Mouse (Mus musculus): ENCODE data around the gene Cars2. TPM values are rescaled to one million over a fixed set of nuclear protein-coding genes. Genes with fewer than 3 reads are reported as not detected.
"Not testable (repeated sequence)": the region's sequence is repeated elsewhere in the genome, so short reads cannot be mapped to it uniquely, and the experiment has no call there.

Cars2 gene
- polyA plus RNA-seq, 1 experiment from 2014 or later: 21.6 TPM

DNA sequence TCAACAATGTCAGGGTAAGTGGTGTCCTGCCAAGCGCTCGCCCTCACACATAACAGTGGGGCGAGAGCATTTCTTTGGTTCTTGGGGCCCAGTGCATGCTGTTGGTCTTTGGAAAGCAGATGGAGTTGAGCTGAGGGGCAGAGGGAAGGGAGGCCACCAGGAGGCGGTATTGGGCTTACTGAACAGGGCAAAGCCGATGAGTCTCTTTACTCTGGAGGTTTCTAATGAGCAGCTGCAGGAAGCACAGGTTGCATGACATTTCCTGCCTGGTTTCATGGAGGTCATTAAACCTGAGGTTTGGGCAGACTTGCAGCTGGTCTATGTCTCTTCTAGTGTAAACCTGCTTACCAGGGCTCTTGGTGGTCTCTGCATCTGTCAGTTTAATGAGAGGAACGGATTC is 43.8 kb downstream of the Cars2 start:
- no peak overlapping the region for H3K4me3 ChIP-seq
- no peaks in the 10 kb centered on the region for H3K27me3 ChIP-seq
- ATAC-seq (ENCODE audit: insufficient number of reproducible peaks, insufficient read depth, low FRiP score, low TSS enrichment): no peak
- H3K9ac ChIP-seq: no peak overlapping the region
- H3K36me3 ChIP-seq: peaks cover 84% of the 10 kb centered on the region
- no peak overlapping the region for H3K27ac ChIP-seq
- 71% methylated on average over 6 of the region's 6 CpGs for WGBS
- 0 out of 2 replicates have a peak, but pooled peaks cover 5% of the 10 kb centered on the region for H3K4me1 ChIP-seq
- H3K9me3 ChIP-seq: no peaks in the 10 kb centered on the region
- H3K4me2 ChIP-seq (replicated peaks): no peak overlapping the region

DNA sequence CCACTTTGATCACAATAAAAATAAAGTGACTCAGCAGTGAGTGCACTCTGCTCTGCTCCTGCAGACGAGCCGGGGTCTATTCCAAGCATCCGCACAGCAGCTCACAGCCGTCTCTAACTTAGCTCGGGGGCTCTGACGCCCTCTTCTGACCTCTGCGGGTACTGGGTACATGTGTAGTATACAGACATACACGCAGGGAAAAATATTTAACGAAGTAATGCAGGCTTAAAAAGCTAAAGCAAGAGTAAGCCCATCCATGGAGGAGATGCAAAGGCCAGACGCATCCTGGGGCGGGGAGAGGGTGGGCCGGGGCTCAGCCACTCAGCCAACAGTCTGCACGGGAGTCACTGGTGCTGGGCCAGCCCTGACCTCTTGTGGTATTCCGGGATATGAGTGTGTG is 44.5 kb downstream of the Cars2 start:
- Histone ChIP-seq H3K4me2 (replicated peaks) (no peak overlapping the region), H3K9ac (no peak overlapping the region), H3K4me1 (0 out of 2 replicates have a peak, but pooled peaks cover 5% of the 10 kb centered on the region), H3K27me3 (no peaks in the 10 kb centered on the region), H3K9me3 (no peaks in the 10 kb centered on the region), H3K27ac (no peak overlapping the region), H3K36me3 (peaks cover 78% of the 10 kb centered on the region), H3K4me3 (no peak overlapping the region)
- no peak for ATAC-seq (ENCODE audit: insufficient number of reproducible peaks, insufficient read depth, low FRiP score, low TSS enrichment)
- WGBS: 80% methylated on average over 14 of the region's 14 CpGs

DNA sequence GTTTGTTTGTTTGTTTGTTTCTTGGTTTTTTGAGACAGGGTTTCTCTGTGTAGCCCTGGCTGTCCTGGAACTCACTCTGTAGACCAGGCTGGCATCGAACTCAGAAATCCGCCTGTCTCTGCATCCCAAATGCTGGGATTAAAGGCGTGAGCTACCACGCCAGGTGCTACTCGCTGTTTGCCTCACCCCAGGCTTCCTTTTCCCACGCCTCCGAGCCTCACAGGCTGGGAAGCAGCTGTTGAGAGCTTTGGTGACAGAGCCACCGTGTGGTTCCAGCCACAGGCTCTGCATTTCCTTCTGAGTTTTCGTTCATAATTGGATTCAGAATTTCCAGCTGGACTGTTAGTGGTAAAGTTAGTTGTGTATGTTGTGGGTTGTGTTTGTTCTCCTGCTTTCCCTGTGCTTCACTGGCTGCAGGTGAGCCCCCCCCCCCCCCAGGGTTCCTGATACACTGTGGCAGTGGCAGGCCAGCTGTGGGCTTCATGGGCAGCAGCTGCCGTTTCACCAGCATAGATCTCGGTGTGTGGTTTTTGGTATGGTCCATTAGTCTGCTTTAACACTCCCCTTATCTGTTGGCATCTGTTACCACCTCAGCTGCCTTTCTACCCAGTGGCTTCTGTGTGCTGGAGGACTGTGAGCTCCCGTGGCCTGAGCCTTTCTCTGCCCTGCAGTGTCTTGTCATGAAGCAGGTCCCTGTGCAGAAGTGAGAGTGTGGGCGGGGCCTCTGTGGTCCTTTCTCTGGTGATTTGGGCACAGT is 46.9 kb downstream of the Cars2 start:
- Histone ChIP-seq H3K4me2 (replicated peaks) (no peak overlapping the region), H3K27me3 (no peaks in the 10 kb centered on the region), H3K4me3 (no peak overlapping the region), H3K9me3 (no peaks in the 10 kb centered on the region), H3K27ac (no peak overlapping the region), H3K9ac (no peak overlapping the region), H3K4me1 (0 out of 2 replicates have a peak, but pooled peaks cover 7% of the 10 kb centered on the region), H3K36me3 (peaks cover 56% of the 10 kb centered on the region)
- ATAC-seq (ENCODE audit: insufficient number of reproducible peaks, insufficient read depth, low FRiP score, low TSS enrichment): no peak
- WGBS: 87% methylated on average over 13 of the region's 13 CpGs

DNA sequence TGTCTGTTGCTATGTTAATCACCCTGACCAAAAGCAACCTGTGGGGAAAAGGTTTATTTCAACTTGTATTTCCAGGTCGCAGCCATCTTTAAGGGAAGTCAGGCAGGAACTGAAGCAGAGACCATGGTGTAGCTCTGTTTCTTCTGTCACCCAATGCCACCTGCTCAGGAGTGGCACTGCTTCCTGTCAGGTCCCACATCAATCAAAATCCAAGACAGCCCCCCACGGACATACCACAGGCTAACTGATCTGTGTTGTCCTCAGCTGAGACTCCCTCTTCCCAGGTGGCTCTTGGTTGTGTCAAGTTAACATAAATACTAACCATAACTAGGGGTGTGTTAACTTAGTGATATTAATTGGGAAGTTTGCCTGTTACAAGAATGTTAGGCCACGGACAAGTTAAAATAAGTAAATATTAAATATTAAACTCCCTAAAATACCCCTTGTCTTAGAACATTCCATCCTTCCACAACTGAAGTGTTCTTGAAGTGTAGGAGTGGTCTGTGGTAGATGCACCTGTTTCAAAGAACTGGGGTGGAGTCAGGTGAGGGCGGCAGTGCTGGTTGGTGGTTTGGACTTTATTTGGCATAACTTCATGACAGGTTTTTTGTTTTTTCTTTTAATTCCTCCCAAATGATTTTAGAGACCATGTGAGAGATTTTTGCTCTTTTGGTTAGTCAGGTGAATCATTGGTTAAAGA is 51.6 kb downstream of the Cars2 start:
- no peaks in the 10 kb centered on the region for H3K27me3 ChIP-seq
- H3K4me3 ChIP-seq: peak overlapping the region; percentile 94; the same call in 1 of the 2 replicates
- WGBS: 88% methylated on average over 4 of the region's 4 CpGs
- no peak overlapping the region for H3K9ac ChIP-seq
- ATAC-seq (ENCODE audit: insufficient number of reproducible peaks, insufficient read depth, low FRiP score, low TSS enrichment): no peak
- peaks cover 10% of the 10 kb centered on the region; the same call in 1 of the 2 replicates for H3K4me1 ChIP-seq
- peak overlapping the region; percentile 79 for H3K4me2 ChIP-seq (replicated peaks)
- no peak overlapping the region for H3K27ac ChIP-seq
- H3K9me3 ChIP-seq: no peaks in the 10 kb centered on the region
- peaks cover 17% of the 10 kb centered on the region for H3K36me3 ChIP-seq

DNA sequence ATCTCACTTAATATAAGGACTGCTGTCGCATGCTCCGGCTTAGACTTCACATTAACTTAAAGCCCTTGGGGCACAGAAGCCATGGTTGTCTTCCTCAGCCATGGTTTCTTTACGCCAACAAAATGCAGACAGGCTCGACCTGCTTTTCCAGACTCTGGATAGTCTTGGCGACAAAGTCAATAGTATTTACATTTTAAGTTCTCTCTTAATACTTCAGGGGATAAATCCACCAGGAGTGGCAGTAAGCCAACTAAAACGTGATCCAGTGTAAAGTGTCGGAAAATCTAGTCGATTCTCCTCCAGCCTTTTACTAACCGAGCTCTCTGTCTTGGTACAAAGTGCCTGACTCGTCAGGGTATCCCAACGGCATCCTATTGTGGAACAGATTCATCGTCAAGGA is 52.3 kb downstream of the Cars2 start:
- 75% methylated on average over 12 of the region's 12 CpGs for WGBS
- Histone ChIP-seq H3K4me3 (peak overlapping the region; percentile 94), H3K9ac (peak overlapping the region; percentile 85; the same call in 1 of the 2 replicates), H3K9me3 (no peaks in the 10 kb centered on the region), H3K4me1 (peaks cover 10% of the 10 kb centered on the region; the same call in 1 of the 2 replicates), H3K27me3 (no peaks in the 10 kb centered on the region), H3K27ac (no peak overlapping the region), H3K4me2 (replicated peaks) (peak overlapping the region; percentile 79), H3K36me3 (peaks cover 11% of the 10 kb centered on the region)
- ATAC-seq (ENCODE audit: insufficient number of reproducible peaks, insufficient read depth, low FRiP score, low TSS enrichment): no peak

DNA sequence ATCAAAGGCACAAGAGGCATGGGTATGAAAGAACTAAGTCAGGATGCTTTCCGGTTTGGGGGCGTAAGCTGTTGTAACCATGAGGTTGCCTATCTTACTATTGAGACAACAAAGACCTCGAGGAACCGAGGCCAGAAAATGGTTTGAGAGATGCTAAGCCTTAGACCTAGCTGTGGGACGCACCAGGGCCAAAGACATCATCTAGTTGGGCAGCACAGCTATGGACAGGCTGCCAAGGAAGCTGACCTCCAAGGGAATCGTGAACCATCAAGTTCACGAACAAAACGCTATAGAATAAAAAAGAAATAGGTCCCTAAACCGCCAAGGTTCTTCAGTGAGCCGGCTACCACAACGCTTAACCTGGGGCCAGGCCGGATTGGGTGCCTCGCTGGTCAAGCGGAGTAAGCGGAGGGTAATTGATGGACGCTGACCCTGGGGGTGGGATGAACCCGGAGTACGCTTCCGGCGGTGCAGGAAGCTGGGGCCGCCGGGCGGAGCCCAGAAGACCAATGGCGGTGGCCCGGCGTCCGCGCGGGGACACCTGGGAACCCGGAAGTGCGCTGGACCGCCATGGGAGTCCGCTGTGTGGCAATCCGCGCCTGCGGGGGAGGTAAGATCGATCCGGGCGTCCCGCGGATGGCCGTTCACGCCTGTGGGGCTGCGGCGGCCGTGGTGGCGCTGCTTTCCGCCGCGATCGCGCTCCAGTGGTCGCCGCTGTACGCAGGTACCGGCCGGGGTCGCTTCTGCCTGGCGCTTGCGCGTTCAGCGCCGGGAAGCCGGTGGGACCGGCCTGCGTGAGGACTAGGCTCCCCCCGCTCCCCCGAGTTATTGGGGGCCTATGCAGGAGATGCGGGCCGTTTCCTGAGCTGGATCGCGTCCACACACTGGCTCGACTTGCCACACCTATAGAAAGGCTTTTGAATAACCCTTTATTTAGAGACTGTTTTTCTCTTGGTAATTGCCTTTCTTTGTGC is 53.3 kb downstream of the Cars2 start, which contains the start of gene Naxd:
Gene Naxd (plus strand): TSS at position 490 of the 974 bp plus-strand sequence.
- peak within 1 kb of the TSS; percentile 79 for H3K4me2 ChIP-seq (replicated peaks)
- H3K4me3 ChIP-seq: peak within 1 kb of the TSS; percentile 94
- peaks cover 10% of the 10 kb centered on the region; the same call in 1 of the 2 replicates for H3K4me1 ChIP-seq
- peak; percentile 96 for ATAC-seq (ENCODE audit: insufficient number of reproducible peaks, insufficient read depth, low FRiP score, low TSS enrichment)
- H3K27me3 ChIP-seq: no peaks in the 10 kb centered on the region
- 4% methylated on average over 73 of the region's 73 CpGs for WGBS
- H3K36me3 ChIP-seq: peaks cover 3% of the 10 kb centered on the region
- peak within 1 kb of the TSS; percentile 76 for H3K27ac ChIP-seq
- H3K9me3 ChIP-seq: no peaks in the 10 kb centered on the region
- peak within 1 kb of the TSS; percentile 85 for H3K9ac ChIP-seq

DNA sequence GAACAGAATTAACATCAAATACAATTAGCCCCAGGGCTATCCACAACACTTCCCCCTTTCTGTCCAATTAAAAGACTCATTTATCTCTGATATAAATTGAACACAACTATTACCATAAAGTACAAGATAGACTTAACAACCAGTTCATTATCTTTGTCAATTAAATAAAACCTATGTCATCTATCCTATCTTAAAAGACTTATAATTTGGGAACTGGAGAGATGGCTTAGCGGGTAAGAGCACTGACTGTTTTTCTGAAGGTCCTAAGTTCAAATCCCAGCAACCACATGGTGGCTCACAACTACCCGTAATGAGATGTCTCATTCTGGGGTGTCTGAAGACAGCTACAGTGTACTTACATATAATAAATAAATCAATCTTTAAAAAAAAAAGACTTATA is 58.2 kb downstream of the Cars2 start:
- not testable (repeated sequence) for H3K4me2 ChIP-seq (replicated peaks); ATAC-seq (ENCODE audit: insufficient number of reproducible peaks, insufficient read depth, low FRiP score, low TSS enrichment); H3K36me3 ChIP-seq; H3K27ac ChIP-seq; H3K9me3 ChIP-seq; H3K4me1 ChIP-seq; H3K4me3 ChIP-seq; H3K9ac ChIP-seq
- H3K27me3 ChIP-seq: peaks cover 27% of the 10 kb centered on the region
- 77% methylated on average over 2 of the region's 2 CpGs for WGBS

DNA sequence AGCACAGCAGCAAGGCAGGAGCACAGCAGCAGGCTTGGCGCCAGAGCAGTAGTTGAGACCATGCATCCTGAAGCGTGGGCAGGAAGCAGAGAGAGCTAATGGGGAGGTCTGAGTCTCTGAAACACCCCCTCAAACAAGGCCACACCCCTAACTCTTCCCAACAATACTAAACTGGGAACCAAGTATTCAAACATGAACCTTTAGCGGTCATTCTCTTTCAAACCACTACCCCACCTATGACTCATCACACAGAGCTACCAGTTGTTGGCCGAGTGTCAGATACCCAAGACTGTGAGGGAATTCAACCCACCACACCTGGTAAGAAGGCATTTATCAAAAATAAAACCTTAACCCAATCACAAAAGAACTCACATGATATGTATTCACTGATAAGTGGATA is 63.4 kb downstream of the Cars2 start:
- Histone ChIP-seq H3K4me3 (no peak overlapping the region), H3K27me3 (peaks cover 38% of the 10 kb centered on the region), H3K9me3 (no peaks in the 10 kb centered on the region), H3K9ac (no peak overlapping the region), H3K4me1 (no peaks in the 10 kb centered on the region), H3K4me2 (replicated peaks) (no peak overlapping the region), H3K36me3 (no peaks in the 10 kb centered on the region), H3K27ac (no peak overlapping the region)
- ATAC-seq (ENCODE audit: insufficient number of reproducible peaks, insufficient read depth, low FRiP score, low TSS enrichment): no peak
- WGBS: 71% methylated on average over 4 of the region's 4 CpGs

DNA sequence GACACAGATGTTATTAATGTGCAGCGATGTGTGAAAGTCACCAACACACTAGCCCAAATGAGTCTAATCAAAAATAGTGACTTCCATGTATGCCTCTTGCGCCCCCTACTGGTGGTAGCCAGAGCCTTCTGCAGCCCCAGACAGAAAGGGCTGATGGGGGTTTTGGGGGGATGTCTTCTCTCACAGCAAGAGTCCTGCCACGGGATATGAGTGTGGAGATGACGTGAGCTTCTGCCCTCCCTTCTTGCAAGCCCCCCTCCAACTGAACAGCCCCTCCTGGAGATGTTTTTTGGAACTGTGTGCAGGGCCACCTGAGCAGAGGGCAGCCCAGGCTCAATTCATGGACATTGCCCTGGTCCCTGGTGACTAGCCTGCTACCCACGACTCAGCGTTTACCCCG is 64.4 kb downstream of the Cars2 start:
- WGBS: 27% methylated on average over 7 of the region's 7 CpGs
- no peak for ATAC-seq (ENCODE audit: insufficient number of reproducible peaks, insufficient read depth, low FRiP score, low TSS enrichment)
- H3K4me3 ChIP-seq: no peak overlapping the region
- no peak overlapping the region for H3K9ac ChIP-seq
- H3K27me3 ChIP-seq: peaks cover 38% of the 10 kb centered on the region
- no peaks in the 10 kb centered on the region for H3K4me1 ChIP-seq
- H3K36me3 ChIP-seq: no peaks in the 10 kb centered on the region
- no peaks in the 10 kb centered on the region for H3K9me3 ChIP-seq
- H3K4me2 ChIP-seq (replicated peaks): no peak overlapping the region
- no peak overlapping the region for H3K27ac ChIP-seq

DNA sequence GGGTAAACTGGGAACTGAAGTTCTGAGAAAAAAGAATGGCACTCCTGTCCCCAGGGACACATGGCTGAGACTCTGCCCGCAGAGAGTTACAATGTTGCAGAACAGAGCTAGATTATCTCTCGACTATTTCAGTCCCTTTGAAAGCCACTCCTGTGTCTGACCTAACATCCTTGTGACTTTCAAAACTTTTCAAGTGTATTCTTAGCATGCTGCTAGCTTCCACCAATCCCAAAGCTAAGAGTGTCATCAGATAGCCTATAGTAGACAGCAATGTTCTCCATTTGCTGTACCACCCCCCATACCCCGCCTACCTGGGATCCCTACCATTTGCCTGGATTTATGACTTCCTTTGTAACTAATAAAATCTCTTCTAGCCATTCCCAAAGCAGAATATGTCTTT is 68.0 kb downstream of the Cars2 start:
- Histone ChIP-seq H3K9ac (no peak overlapping the region), H3K36me3 (no peaks in the 10 kb centered on the region), H3K27ac (no peak overlapping the region), H3K4me3 (no peak overlapping the region), H3K4me1 (peaks cover 10% of the 10 kb centered on the region), H3K27me3 (peaks cover 55% of the 10 kb centered on the region), H3K4me2 (replicated peaks) (no peak overlapping the region), H3K9me3 (no peaks in the 10 kb centered on the region)
- 66% methylated on average over 3 of the region's 3 CpGs for WGBS
- ATAC-seq (ENCODE audit: insufficient number of reproducible peaks, insufficient read depth, low FRiP score, low TSS enrichment): no peak

DNA sequence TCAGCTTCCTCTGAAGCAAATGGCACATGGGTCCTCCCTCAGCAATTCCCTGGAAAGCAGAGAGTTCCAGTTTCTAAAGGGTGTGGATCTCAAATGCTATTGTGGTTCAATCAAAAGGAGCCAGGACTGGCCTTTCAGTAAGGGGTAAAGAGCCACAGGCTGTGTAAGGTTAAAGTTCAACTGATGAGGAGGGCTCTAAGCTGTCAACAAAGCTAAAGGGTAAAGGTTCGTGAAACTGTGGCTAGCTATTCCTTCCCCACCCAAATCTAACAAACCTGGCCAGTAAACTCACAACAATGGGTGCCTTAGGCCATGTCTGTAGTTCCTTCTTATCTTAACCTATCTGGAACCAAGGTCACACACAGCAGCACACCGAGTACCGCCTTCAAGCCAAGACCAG is 68.7 kb downstream of the Cars2 start:
- ATAC-seq (ENCODE audit: insufficient number of reproducible peaks, insufficient read depth, low FRiP score, low TSS enrichment): no peak
- peaks cover 14% of the 10 kb centered on the region for H3K4me1 ChIP-seq
- peaks cover 56% of the 10 kb centered on the region for H3K27me3 ChIP-seq
- H3K9ac ChIP-seq: no peak overlapping the region
- H3K9me3 ChIP-seq: no peaks in the 10 kb centered on the region
- WGBS: 45% methylated on average over 3 of the region's 3 CpGs
- H3K4me3 ChIP-seq: no peak overlapping the region
- H3K27ac ChIP-seq: no peak overlapping the region
- H3K36me3 ChIP-seq: no peaks in the 10 kb centered on the region
- H3K4me2 ChIP-seq (replicated peaks): no peak overlapping the region
